Mouse (Mus musculus): ENCODE results near the gene Gpa33. TPM values are rescaled to one million over a fixed set of nuclear protein-coding genes. Genes with fewer than 3 reads are reported as not detected.

Gpa33 gene
- polyA plus RNA-seq, 1 experiment from 2014 or later, result 5.5 TPM

DNA sequence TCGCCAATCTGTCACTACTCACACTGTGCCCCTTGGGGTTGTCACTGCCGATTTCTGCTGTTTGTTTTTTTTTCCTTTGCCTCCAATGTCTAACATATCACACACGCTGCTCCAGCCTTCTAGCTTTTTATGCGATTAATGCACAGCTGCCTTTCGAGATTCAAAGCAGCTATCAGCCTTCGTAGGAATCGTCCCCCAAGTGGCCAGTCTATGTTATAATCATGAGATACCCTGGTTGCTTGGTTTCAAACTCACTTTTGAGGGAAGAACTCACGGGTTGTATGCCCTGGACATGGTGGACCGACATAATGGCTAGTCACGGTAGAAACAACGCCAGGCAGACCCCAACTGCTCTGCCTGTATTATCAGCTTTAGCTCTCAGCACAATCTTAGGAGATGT, 21.3 kb downstream of the Gpa33 start:
- H3K36me3 ChIP-seq (ENCODE audit: control insufficient read depth, insufficient read depth, low read length), result no peaks in the 10 kb centered on the region
- no peak for ATAC-seq (ENCODE audit: insufficient number of reproducible peaks, insufficient read depth, low FRiP score, low read depth)
- no peaks in the 10 kb centered on the region for H3K4me1 ChIP-seq (ENCODE audit: control insufficient read depth, insufficient read depth, low read length)

DNA sequence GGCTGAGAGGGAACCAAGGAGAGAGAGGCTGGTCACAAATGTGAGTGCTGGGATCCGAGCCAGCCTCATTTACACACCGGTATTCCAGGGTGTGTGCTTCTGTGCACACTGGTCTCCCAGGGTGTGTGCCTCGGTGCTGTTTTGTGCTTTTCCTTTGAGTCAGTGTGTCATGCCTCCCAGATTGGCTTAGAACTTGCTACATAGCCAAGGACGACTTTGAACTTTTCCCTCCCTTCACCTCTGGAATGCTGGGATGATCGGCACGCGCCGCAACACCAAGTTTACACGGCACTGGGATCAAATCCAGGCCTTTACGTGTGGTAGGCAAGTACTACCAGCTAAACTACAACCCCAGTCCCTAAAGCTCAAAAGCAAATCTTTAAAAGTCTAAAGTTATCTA, 22.0 kb downstream of the Gpa33 start:
- 87% methylated on average over 10 of the region's 10 CpGs for WGBS

More for the DNA sequence above, 21.3 kb downstream of the Gpa33 start:
- Histone ChIP-seq H3K4me3 (ENCODE audit: low read depth, low read length) (no peak overlapping the region), H3K27me3 (ENCODE audit: control insufficient read depth, insufficient read depth, low read length) (0 out of 2 replicates have a peak, but pooled peaks cover 7% of the 10 kb centered on the region), H3K4me2 (replicated peaks; ENCODE audit: low read depth, low read length) (no peak overlapping the region), H3K9me3 (ENCODE audit: control insufficient read depth, low read depth, low read length) (no peaks in the 10 kb centered on the region), H3K27ac (ENCODE audit: low read length) (no peak overlapping the region), H3K9ac (replicated peaks; ENCODE audit: low read depth, low read length) (no peak overlapping the region)
- 62% methylated on average over 11 of the region's 11 CpGs for WGBS

DNA sequence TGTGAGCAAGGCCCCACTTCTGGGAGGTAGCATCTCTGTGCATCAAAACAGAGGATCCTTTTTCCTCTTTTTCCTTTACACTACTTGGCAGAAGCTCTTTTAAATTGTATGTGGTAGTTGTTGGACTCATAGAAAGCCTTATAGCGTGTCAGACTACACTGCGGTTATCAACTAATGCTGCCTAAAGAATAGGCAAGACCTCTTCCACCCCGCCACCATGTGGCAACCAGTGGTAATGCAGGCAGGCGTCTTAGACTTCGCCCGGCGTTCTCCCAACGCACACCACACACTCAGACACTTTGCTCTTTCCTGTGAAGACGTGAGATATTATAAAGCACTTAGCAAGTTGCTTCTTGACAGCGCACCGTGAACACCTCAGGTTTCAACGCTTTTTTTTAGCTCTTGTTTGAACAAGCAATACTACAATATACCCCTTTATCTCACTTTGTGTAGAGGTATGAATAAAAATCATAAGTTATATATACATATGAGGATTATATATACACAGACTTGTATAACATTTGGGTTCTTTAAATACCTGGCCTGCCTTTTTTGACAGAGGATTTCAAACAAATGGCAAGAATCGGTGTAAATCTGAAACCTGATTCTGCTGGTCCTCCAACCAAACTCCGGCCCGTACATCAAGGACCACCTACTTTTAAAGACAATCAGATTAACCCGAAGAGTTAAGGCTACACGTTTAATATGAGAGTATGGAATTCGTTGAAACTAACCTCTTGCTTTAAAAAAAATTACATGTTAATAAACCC, 23.5 kb downstream of the Gpa33 start:
- Histone ChIP-seq H3K36me3 (ENCODE audit: control insufficient read depth, insufficient read depth, low read length) (no peaks in the 10 kb centered on the region), H3K4me3 (ENCODE audit: low read depth, low read length) (no peak overlapping the region), H3K4me2 (replicated peaks; ENCODE audit: low read depth, low read length) (no peak overlapping the region), H3K4me1 (ENCODE audit: control insufficient read depth, insufficient read depth, low read length) (no peaks in the 10 kb centered on the region), H3K27ac (ENCODE audit: low read length) (no peak overlapping the region), H3K9ac (replicated peaks; ENCODE audit: low read depth, low read length) (no peak overlapping the region), H3K9me3 (ENCODE audit: control insufficient read depth, low read depth, low read length) (no peaks in the 10 kb centered on the region), H3K27me3 (ENCODE audit: control insufficient read depth, insufficient read depth, low read length) (0 out of 2 replicates have a peak, but pooled peaks cover 7% of the 10 kb centered on the region)
- ATAC-seq (ENCODE audit: insufficient number of reproducible peaks, insufficient read depth, low FRiP score, low read depth), result peak; percentile 40; the same call in 1 of the 2 replicates
- WGBS, result 8% methylated on average over 18 of the region's 18 CpGs

More for the DNA sequence above, 22.0 kb downstream of the Gpa33 start:
- Histone ChIP-seq H3K9me3 (ENCODE audit: control insufficient read depth, low read depth, low read length) (no peaks in the 10 kb centered on the region), H3K27me3 (ENCODE audit: control insufficient read depth, insufficient read depth, low read length) (0 out of 2 replicates have a peak, but pooled peaks cover 7% of the 10 kb centered on the region), H3K4me3 (ENCODE audit: low read depth, low read length) (no peak overlapping the region), H3K9ac (replicated peaks; ENCODE audit: low read depth, low read length) (no peak overlapping the region), H3K4me1 (ENCODE audit: control insufficient read depth, insufficient read depth, low read length) (no peaks in the 10 kb centered on the region), H3K27ac (ENCODE audit: low read length) (no peak overlapping the region), H3K36me3 (ENCODE audit: control insufficient read depth, insufficient read depth, low read length) (no peaks in the 10 kb centered on the region), H3K4me2 (replicated peaks; ENCODE audit: low read depth, low read length) (no peak overlapping the region)
- no peak for ATAC-seq (ENCODE audit: insufficient number of reproducible peaks, insufficient read depth, low FRiP score, low read depth)

- 0 out of 2 replicates have a peak, but pooled peaks cover 7% of the 10 kb centered on the region for H3K27me3 ChIP-seq (ENCODE audit: control insufficient read depth, insufficient read depth, low read length)
- H3K9me3 ChIP-seq (ENCODE audit: control insufficient read depth, low read depth, low read length), result no peaks in the 10 kb centered on the region
- ATAC-seq (ENCODE audit: insufficient number of reproducible peaks, insufficient read depth, low FRiP score, low read depth), result peak; percentile 40
- H3K4me3 ChIP-seq (ENCODE audit: low read depth, low read length), result peak overlapping the region; percentile 16
- H3K4me2 ChIP-seq (replicated peaks; ENCODE audit: low read depth, low read length), result peak overlapping the region; percentile 43
- no peaks in the 10 kb centered on the region for H3K4me1 ChIP-seq (ENCODE audit: control insufficient read depth, insufficient read depth, low read length)
- no peaks in the 10 kb centered on the region for H3K36me3 ChIP-seq (ENCODE audit: control insufficient read depth, insufficient read depth, low read length)
- no peak overlapping the region for H3K9ac ChIP-seq (replicated peaks; ENCODE audit: low read depth, low read length)
- WGBS, result 10% methylated on average over 29 of the region's 29 CpGs
- no peak overlapping the region for H3K27ac ChIP-seq (ENCODE audit: low read length)
Measured at GRCm38 (mm10) chr1:166154162-166155112, 24.4 kb downstream of the Gpa33 start.

- Histone ChIP-seq H3K27me3 (ENCODE audit: control insufficient read depth, insufficient read depth, low read length) (peaks cover 10% of the 10 kb centered on the region; the same call in 1 of the 2 replicates), H3K36me3 (ENCODE audit: control insufficient read depth, insufficient read depth, low read length) (no peaks in the 10 kb centered on the region), H3K4me1 (ENCODE audit: control insufficient read depth, insufficient read depth, low read length) (no peaks in the 10 kb centered on the region), H3K27ac (ENCODE audit: low read length) (no peak overlapping the region), H3K4me3 (ENCODE audit: low read depth, low read length) (no peak overlapping the region), H3K9ac (replicated peaks; ENCODE audit: low read depth, low read length) (no peak overlapping the region), H3K9me3 (ENCODE audit: control insufficient read depth, low read depth, low read length) (no peaks in the 10 kb centered on the region), H3K4me2 (replicated peaks; ENCODE audit: low read depth, low read length) (no peak overlapping the region)
- WGBS, result 29% methylated on average over 10 of the region's 10 CpGs
- ATAC-seq (ENCODE audit: insufficient number of reproducible peaks, insufficient read depth, low FRiP score, low read depth), result no peak
Measured at GRCm38 (mm10) chr1:166155113-166155494, 25.1 kb downstream of the Gpa33 start.

- ATAC-seq (ENCODE audit: insufficient number of reproducible peaks, insufficient read depth, low FRiP score, low read depth), result no peak
- Histone ChIP-seq H3K9ac (replicated peaks; ENCODE audit: low read depth, low read length) (no peak overlapping the region), H3K4me2 (replicated peaks; ENCODE audit: low read depth, low read length) (no peak overlapping the region), H3K4me1 (ENCODE audit: control insufficient read depth, insufficient read depth, low read length) (no peaks in the 10 kb centered on the region), H3K27ac (ENCODE audit: low read length) (no peak overlapping the region), H3K9me3 (ENCODE audit: control insufficient read depth, low read depth, low read length) (no peaks in the 10 kb centered on the region), H3K4me3 (ENCODE audit: low read depth, low read length) (no peak overlapping the region), H3K27me3 (ENCODE audit: control insufficient read depth, insufficient read depth, low read length) (peaks cover 11% of the 10 kb centered on the region; the same call in 1 of the 2 replicates), H3K36me3 (ENCODE audit: control insufficient read depth, insufficient read depth, low read length) (no peaks in the 10 kb centered on the region)
- WGBS, result 71% methylated on average over 12 of the region's 12 CpGs
Measured at GRCm38 (mm10) chr1:166157712-166158111, 27.7 kb downstream of the Gpa33 start.

GRCm38 (mm10) chr1:166158664-166159063, 28.6 kb downstream of the Gpa33 start:
- Histone ChIP-seq H3K27me3 (ENCODE audit: control insufficient read depth, insufficient read depth, low read length) (peaks cover 11% of the 10 kb centered on the region; the same call in 1 of the 2 replicates), H3K9me3 (ENCODE audit: control insufficient read depth, low read depth, low read length) (no peaks in the 10 kb centered on the region), H3K4me3 (ENCODE audit: low read depth, low read length) (no peak overlapping the region), H3K27ac (ENCODE audit: low read length) (no peak overlapping the region), H3K9ac (replicated peaks; ENCODE audit: low read depth, low read length) (no peak overlapping the region), H3K36me3 (ENCODE audit: control insufficient read depth, insufficient read depth, low read length) (no peaks in the 10 kb centered on the region), H3K4me1 (ENCODE audit: control insufficient read depth, insufficient read depth, low read length) (no peaks in the 10 kb centered on the region), H3K4me2 (replicated peaks; ENCODE audit: low read depth, low read length) (no peak overlapping the region)
- no peak for ATAC-seq (ENCODE audit: insufficient number of reproducible peaks, insufficient read depth, low FRiP score, low read depth)
- WGBS, result 60% methylated on average over 9 of the region's 9 CpGs

DNA sequence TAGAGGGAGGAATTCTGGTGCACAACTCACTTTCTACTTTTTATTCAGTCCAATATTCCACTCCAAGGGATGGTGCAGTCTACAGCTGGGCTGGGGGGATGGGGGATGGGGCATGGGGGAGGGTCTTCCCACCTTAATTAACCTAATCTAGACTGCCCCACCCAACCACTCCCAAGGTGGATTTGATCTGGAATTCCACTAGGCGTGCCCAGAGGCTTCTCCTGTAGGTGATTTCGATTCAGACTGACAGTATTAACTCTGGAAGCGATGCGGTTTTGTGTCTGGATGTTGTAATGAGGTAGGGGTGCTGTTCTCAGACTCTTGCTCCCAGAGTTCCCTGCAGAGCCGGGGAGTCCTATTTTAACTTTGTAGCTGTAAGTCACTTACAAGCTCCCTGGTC, 30.1 kb downstream of the Gpa33 start:
- Histone ChIP-seq H3K4me1 (ENCODE audit: control insufficient read depth, insufficient read depth, low read length) (no peaks in the 10 kb centered on the region), H3K9ac (replicated peaks; ENCODE audit: low read depth, low read length) (no peak overlapping the region), H3K9me3 (ENCODE audit: control insufficient read depth, low read depth, low read length) (no peaks in the 10 kb centered on the region), H3K36me3 (ENCODE audit: control insufficient read depth, insufficient read depth, low read length) (no peaks in the 10 kb centered on the region), H3K27ac (ENCODE audit: low read length) (no peak overlapping the region), H3K4me3 (ENCODE audit: low read depth, low read length) (no peak overlapping the region), H3K4me2 (replicated peaks; ENCODE audit: low read depth, low read length) (peak overlapping the region; percentile 22; the same call in 1 of the 2 replicates), H3K27me3 (ENCODE audit: control insufficient read depth, insufficient read depth, low read length) (peaks cover 3% of the 10 kb centered on the region; the same call in 1 of the 2 replicates)
- no peak for ATAC-seq (ENCODE audit: insufficient number of reproducible peaks, insufficient read depth, low FRiP score, low read depth)
- WGBS, result 54% methylated on average over 5 of the region's 5 CpGs
